Mouse (Mus musculus): ENCODE measurements at regions not wholly inside any gene's neighbourhood (a gene's known extent, or its start where the extent isn't known, plus 50 kb on each side); places are given as distances from the start of the nearest gene placed in this dataset.

DNA sequence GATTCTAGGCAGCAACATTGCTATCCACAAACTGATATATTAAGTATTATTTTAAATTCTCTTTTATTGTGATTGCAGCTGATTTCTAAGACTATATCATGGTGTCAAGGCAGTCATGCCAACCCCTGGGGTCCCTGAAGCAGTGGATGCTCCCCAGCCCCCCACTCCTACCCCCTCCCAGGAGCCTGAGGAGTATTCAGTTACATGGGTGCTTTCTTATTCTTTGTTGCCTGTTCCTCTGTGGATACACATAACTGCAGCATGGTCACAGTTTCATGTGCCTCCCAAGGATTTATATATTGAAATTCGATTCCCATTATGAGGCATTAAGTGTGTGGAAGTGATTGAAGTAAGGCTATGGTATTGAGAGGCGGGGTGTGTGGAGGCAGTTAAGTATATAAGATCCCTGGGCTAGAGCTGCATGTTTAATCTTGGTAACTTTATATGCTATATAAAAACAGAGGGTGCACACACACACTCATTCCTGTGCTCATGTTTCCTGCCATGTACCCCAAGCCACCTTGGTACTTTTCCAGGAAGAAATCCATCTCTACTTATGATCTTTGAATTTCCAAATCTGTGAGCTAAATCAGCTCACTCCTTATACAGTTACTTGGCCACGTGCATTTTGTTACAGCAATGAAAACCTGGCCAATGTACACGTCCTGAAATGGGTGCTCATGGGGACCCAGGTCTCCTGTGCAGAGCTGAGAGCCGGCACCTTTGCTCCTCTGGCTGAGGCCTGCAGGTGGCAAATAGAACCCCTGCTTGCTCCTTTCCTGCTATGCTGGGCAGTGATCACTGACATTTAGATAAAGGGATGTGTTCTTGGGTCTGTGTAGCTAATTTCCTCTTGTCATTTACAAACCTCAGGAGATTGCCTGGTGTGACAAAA lies 259.0 kb downstream of the Nek10 start:
- Histone ChIP-seq H3K4me3 (replicated peaks; ENCODE audit: insufficient read depth, low read depth, low read length) (no peak overlapping the region), H3K27ac (ENCODE audit: insufficient read depth, low read length) (no peak overlapping the region), H3K4me1 (ENCODE audit: control insufficient read depth, insufficient read depth, low read length) (no peaks in the 10 kb centered on the region), H3K27me3 (ENCODE audit: control insufficient read depth, insufficient read depth, low read length) (no peaks in the 10 kb centered on the region)
- no peak for TF ChIP-seq POLR2A (IDR thresholded peaks at IDR 0.05; ENCODE audit: borderline replicate concordance, insufficient read depth, low read length)
- no peak for TF ChIP-seq CTCF (IDR thresholded peaks at IDR 0.05; ENCODE audit: borderline replicate concordance, insufficient read depth, low read depth, low read length)
- 66% methylated on average over 5 of the region's 5 CpGs for WGBS
- DNase-seq, result no peak

DNA sequence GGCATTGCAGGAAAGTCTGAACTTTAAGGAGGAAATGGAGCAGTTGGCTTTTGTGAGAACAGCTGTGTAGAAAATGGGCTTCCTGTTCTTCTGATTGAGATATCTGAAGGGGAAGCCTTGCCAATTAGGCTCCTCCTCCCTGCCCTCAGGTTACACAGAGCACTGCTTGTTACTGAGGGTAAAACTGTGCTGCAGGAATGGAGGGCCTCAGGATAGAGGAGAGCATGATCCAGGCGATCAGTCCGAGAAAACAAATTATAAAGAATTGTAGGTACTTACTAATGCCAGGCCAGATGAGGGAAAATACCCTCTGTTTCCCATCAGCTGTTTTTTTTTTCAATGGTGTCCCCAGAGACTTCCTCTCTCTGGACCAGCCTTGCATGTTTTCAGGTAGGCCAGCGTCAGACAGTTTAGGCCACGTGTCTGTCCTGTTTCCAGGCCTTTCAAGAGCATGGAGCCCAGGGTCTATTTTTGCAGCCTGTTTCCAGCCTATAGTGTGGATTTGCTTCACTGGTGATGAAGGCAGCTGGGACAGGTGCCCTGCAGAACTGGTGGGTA lies 259.7 kb downstream of the Nek10 start:
- TF ChIP-seq CTCF (IDR thresholded peaks at IDR 0.05; ENCODE audit: borderline replicate concordance, insufficient read depth, low read depth, low read length), result no peak
- TF ChIP-seq POLR2A (IDR thresholded peaks at IDR 0.05; ENCODE audit: borderline replicate concordance, insufficient read depth, low read length), result no peak
- no peaks in the 10 kb centered on the region for H3K27me3 ChIP-seq (ENCODE audit: control insufficient read depth, insufficient read depth, low read length)
- H3K4me1 ChIP-seq (ENCODE audit: control insufficient read depth, insufficient read depth, low read length), result no peaks in the 10 kb centered on the region
- WGBS, result 68% methylated on average over 4 of the region's 4 CpGs
- no peak overlapping the region for H3K4me3 ChIP-seq (replicated peaks; ENCODE audit: insufficient read depth, low read depth, low read length)
- no peak overlapping the region for H3K27ac ChIP-seq (ENCODE audit: insufficient read depth, low read length)
- DNase-seq, result no peak

GRCm38 (mm10) chr14:15064991-15065525 lies 261.8 kb downstream of the Nek10 start:
- DNase-seq, result no peak
- TF ChIP-seq CTCF (IDR thresholded peaks at IDR 0.05; ENCODE audit: borderline replicate concordance, insufficient read depth, low read depth, low read length) (no peak), POLR2A (IDR thresholded peaks at IDR 0.05; ENCODE audit: borderline replicate concordance, insufficient read depth, low read length) (no peak)
- 47% methylated on average over 5 of the region's 5 CpGs for WGBS
- H3K27ac ChIP-seq (ENCODE audit: insufficient read depth, low read length), result no peak overlapping the region
- no peaks in the 10 kb centered on the region for H3K4me1 ChIP-seq (ENCODE audit: control insufficient read depth, insufficient read depth, low read length)
- no peaks in the 10 kb centered on the region for H3K27me3 ChIP-seq (ENCODE audit: control insufficient read depth, insufficient read depth, low read length)
- no peak overlapping the region for H3K4me3 ChIP-seq (replicated peaks; ENCODE audit: insufficient read depth, low read depth, low read length)

GRCm38 (mm10) chr14:15075877-15076276 lies 272.7 kb downstream of the Nek10 start:
- no peaks in the 10 kb centered on the region for H3K4me1 ChIP-seq (ENCODE audit: control insufficient read depth, insufficient read depth, low read length)
- WGBS, result 33% methylated on average over 3 of the region's 3 CpGs
- H3K27ac ChIP-seq (ENCODE audit: insufficient read depth, low read length), result no peak overlapping the region
- no peak overlapping the region for H3K4me3 ChIP-seq (replicated peaks; ENCODE audit: insufficient read depth, low read depth, low read length)
- no peak for DNase-seq
- no peaks in the 10 kb centered on the region for H3K27me3 ChIP-seq (ENCODE audit: control insufficient read depth, insufficient read depth, low read length)
- TF ChIP-seq POLR2A (IDR thresholded peaks at IDR 0.05; ENCODE audit: borderline replicate concordance, insufficient read depth, low read length) (no peak), CTCF (IDR thresholded peaks at IDR 0.05; ENCODE audit: borderline replicate concordance, insufficient read depth, low read depth, low read length) (no peak)

GRCm38 (mm10) chr14:15082889-15083288 lies 279.7 kb downstream of the Nek10 start:
- Histone ChIP-seq H3K27ac (ENCODE audit: insufficient read depth, low read length) (no peak overlapping the region), H3K4me3 (replicated peaks; ENCODE audit: insufficient read depth, low read depth, low read length) (no peak overlapping the region), H3K27me3 (ENCODE audit: control insufficient read depth, insufficient read depth, low read length) (no peaks in the 10 kb centered on the region), H3K4me1 (ENCODE audit: control insufficient read depth, insufficient read depth, low read length) (no peaks in the 10 kb centered on the region)
- DNase-seq, result no peak
- TF ChIP-seq CTCF (IDR thresholded peaks at IDR 0.05; ENCODE audit: borderline replicate concordance, insufficient read depth, low read depth, low read length), result no peak
- TF ChIP-seq POLR2A (IDR thresholded peaks at IDR 0.05; ENCODE audit: borderline replicate concordance, insufficient read depth, low read length), result no peak
- WGBS, result 64% methylated on average over 2 of the region's 2 CpGs

DNA sequence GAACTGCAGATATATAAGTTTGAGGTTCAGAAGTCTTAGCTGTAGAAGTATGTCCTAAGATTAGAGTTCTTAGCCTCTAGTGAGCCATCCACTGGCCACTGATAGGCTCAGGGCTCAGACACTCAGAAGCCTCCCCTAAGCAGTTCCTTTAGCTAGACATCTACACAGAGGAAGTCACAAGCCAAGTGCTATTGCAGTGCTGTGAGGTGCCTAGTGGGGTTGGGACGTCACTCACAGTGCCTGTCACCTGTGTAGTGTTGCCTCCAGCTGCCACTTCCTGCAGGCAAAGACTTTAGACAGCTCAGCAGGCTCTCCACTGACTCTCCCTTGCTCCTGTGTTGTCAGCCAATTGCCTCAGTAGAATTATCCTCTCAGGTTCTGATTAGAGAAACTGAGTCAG lies 280.6 kb downstream of the Nek10 start:
- Histone ChIP-seq H3K27ac (ENCODE audit: insufficient read depth, low read length) (no peak overlapping the region), H3K4me1 (ENCODE audit: control insufficient read depth, insufficient read depth, low read length) (no peaks in the 10 kb centered on the region), H3K27me3 (ENCODE audit: control insufficient read depth, insufficient read depth, low read length) (no peaks in the 10 kb centered on the region), H3K4me3 (replicated peaks; ENCODE audit: insufficient read depth, low read depth, low read length) (no peak overlapping the region)
- WGBS, result 48% methylated on average over 1 of the region's 1 CpGs
- DNase-seq, result no peak
- TF ChIP-seq POLR2A (IDR thresholded peaks at IDR 0.05; ENCODE audit: borderline replicate concordance, insufficient read depth, low read length) (no peak), CTCF (IDR thresholded peaks at IDR 0.05; ENCODE audit: borderline replicate concordance, insufficient read depth, low read depth, low read length) (no peak)

DNA sequence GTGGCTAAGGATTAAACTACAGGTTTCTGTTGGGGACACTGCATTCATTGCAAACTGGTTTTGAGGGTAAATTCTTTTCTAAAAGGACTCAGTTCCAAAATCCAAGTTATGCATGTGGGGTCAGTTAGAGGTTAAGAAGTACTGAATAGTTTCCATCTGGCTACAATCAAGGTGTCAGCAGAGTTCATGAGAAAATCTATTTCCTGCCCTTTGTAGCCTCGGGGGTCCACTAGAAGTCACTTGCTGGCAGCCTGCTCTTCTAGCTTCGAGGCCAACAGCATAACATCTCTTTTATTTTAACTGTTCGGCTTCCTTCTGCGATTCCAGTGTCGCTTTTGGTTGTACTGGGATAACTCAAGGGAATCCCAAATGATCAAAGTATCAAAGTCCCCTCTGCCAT lies 283.8 kb downstream of the Nek10 start:
- Histone ChIP-seq H3K27me3 (ENCODE audit: control insufficient read depth, insufficient read depth, low read length) (no peaks in the 10 kb centered on the region), H3K4me3 (replicated peaks; ENCODE audit: insufficient read depth, low read depth, low read length) (no peak overlapping the region), H3K4me1 (ENCODE audit: control insufficient read depth, insufficient read depth, low read length) (no peaks in the 10 kb centered on the region), H3K27ac (ENCODE audit: insufficient read depth, low read length) (no peak overlapping the region)
- TF ChIP-seq CTCF (IDR thresholded peaks at IDR 0.05; ENCODE audit: borderline replicate concordance, insufficient read depth, low read depth, low read length) (no peak), POLR2A (IDR thresholded peaks at IDR 0.05; ENCODE audit: borderline replicate concordance, insufficient read depth, low read length) (no peak)
- no peak for DNase-seq
- 65% methylated on average over 5 of the region's 5 CpGs for WGBS

GRCm38 (mm10) chr14:15096865-15097264 lies 293.6 kb downstream of the Nek10 start:
- TF ChIP-seq CTCF (IDR thresholded peaks at IDR 0.05; ENCODE audit: borderline replicate concordance, insufficient read depth, low read depth, low read length) (no peak), POLR2A (IDR thresholded peaks at IDR 0.05; ENCODE audit: borderline replicate concordance, insufficient read depth, low read length) (no peak)
- H3K27ac ChIP-seq (ENCODE audit: insufficient read depth, low read length), result no peak overlapping the region
- H3K27me3 ChIP-seq (ENCODE audit: control insufficient read depth, insufficient read depth, low read length), result no peaks in the 10 kb centered on the region
- DNase-seq, result no peak
- H3K4me1 ChIP-seq (ENCODE audit: control insufficient read depth, insufficient read depth, low read length), result no peaks in the 10 kb centered on the region
- no peak overlapping the region for H3K4me3 ChIP-seq (replicated peaks; ENCODE audit: insufficient read depth, low read depth, low read length)
- WGBS, result 11% methylated on average over 1 of the region's 1 CpGs

All from cerebellum, adult 2 months (tissue).